Mouse (Mus musculus) erythroblast, adult 5-6 weeks (primary cell): ENCODE measurements around the gene Rap1a. TPM values are rescaled to one million over a fixed set of nuclear protein-coding genes. Genes with fewer than 3 reads are reported as not detected.

Experiments
- ATAC-seq: replicated peaks from 2 replicates; pipeline ENCODE4 v1.8.0; 2016; ENCODE audit warnings: moderate number of reproducible peaks, mild to moderate bottlenecking, moderate TSS enrichment, inconsistent platforms; ENCODE audit not compliant: poor library complexity, low FRiP score, severe bottlenecking
- total RNA-seq, 2 experiments: library from RNA; stranded (forward) in 1 of 2; stranded (reverse) in 1 of 2; fragments of 150-400 nt in 1 of 2; fragments of 200-764, 138-1000 nt in 1 of 2; gene quantifications; 2 replicates each; pipeline versions ENCODE4 v1.2.3 to v1.2.4; 2015 to 2017; ENCODE audit warnings: low replicate concordance in 2 of 2

The Rap1a gene
- total RNA-seq, 2 experiments from 2014 or later, result 77.8 to 99.3 TPM

GRCm38 (mm10) chr3:105807672-105808071, 6.5 kb upstream of the Rap1a start:
- peak; percentile 13 for ATAC-seq

GRCm38 (mm10) chr3:105806519-105807249, 5.5 kb upstream of the Rap1a start:
- no peak for ATAC-seq

GRCm38 (mm10) chr3:105803600-105803999, 2.5 kb upstream of the Rap1a start:
- no peak for ATAC-seq

- ATAC-seq, result peak; percentile 39
Observed at GRCm38 (mm10) chr3:105800675-105801190, 403 bp downstream of the Rap1a start.

GRCm38 (mm10) chr3:105800156-105800674, 921 bp downstream of the Rap1a start:
- no peak for ATAC-seq

DNA sequence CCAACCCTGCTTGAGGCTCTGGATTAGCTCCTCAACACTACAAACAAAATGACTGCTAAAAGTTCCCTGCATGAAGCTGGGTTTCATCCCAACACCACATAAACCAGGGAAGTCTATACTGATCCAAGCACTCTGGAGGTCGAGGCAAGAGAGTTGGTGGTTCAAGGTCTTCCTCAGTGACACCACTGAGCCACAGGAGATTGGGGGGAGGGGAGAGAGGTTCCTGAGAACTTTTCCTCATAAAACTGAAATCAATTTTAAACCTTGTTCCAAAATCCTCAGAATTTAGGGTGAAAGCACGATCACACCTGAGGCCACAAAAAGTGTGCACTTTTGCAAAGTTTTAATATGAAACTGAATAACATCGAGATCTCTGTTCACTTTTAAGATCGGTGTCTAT, 1.8 kb downstream of the Rap1a start:
- ATAC-seq, result no peak

DNA sequence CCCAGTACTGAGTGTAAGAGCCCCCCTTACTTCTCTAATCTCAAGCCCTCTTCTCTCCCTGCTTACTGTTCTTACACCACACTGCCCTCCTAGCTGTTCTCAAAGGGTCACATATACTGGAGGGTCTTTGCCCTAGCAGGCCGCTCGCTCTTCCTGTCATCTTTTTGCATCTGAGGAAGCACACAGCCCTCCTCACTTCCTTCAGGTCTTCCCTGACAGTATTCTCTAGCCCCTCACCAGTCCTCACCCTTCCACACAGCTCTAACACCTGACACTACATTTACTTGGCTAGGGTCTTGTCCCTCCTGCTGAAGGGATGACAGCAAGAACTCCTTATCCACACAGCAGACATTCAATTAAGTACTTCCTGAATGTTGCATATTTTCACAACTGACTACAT, 2.4 kb downstream of the Rap1a start:
- no peak for ATAC-seq

DNA sequence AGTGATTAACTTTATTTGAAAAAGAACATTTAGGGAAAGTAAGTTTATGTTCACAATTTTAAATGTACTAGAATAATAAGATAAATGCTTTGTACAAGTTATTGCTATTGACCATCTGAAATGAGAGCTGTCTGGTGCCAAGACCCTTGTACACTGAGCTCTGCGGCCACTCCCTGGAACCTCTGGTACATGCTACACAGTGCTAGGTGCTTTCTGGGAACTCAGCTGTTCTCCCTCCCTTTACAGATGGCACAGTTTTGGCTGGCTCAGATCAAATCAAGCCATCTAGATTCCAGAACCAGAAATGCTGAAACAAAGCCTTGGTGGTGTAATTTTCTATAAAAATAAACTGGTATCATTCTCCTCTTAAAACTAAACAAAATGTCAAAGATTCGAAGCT, 3.7 kb downstream of the Rap1a start:
- no peak for ATAC-seq

DNA sequence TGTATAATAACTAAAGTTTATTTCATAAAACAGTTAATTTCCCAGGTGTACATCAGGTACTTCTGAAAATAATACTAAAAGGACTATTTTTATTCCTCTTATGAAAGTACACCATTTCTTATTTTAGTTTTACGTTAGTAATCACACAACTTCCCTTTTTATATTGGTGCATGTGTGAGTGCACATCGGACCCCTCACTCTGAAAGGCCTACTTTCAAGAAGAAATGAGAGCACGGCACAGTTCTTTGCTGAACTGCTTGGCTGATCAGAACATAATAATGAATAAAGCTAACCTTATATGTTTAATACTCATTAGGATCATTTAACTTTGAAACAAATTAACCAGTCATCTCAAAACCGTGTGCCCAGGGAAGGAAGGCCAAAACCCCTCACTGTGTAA, 4.4 kb downstream of the Rap1a start:
- ATAC-seq, result no peak

DNA sequence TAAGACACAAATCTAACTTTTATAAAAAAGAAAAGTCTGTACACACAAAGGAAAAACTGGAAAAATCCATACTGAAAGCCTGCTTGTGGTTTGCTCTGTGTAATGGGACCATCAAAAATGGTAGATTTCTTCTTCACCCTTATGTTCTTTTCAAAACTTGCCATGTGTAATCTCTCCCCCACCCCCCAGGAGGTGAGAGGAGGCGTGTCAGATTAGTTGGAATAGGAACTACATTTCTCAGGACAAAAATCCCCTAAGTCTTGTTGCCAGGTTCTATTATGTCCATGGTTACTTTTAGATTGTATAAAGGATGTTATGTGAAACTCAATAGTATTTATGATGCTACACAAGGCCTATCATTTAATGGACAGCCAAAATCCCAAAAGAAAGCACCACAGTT, 6.8 kb downstream of the Rap1a start:
- no peak for ATAC-seq

DNA sequence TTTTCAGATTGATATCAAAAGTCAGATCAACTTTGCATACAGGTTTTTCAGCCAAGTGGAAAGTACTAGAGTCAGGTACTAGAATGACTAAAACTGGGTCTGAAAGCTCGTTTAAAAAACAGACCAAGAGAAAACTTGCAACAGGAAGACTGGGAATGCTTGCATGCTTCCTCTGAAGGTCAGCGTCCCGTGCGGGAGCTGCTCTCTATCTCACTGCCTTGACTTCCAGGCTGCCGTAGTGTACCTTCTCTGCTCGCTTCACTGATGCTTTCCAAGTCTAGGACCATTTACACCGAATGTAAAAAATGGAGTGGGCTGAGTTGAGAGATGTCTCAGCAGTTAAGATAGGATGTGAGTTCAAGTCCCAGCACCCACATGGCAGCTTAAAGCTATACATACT, 8.8 kb downstream of the Rap1a start:
- ATAC-seq, result no peak

DNA sequence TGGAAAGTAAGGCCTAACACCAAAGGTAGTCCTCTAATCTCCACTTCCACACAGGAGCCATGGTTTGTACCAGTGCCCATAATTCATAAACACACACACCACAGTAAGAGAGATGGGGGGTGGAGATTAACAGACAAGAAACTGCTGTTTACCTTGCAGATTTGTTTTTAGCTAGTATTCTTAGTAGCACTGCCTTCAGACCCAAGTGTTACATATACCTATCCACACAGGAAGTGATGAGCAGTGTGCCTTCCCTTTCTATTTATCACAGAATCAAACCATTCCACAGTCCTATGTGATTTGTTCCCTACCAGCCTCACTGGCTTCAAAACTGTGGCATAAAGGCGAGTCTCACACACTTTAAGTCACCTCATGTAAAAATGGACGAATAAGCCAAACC, 10.0 kb downstream of the Rap1a start:
- ATAC-seq, result no peak

- no peak for ATAC-seq
Observed at GRCm38 (mm10) chr3:105790338-105790737, 10.8 kb downstream of the Rap1a start.

GRCm38 (mm10) chr3:105789776-105790175, 11.4 kb downstream of the Rap1a start:
- no peak for ATAC-seq

GRCm38 (mm10) chr3:105787328-105787727, 13.8 kb downstream of the Rap1a start:
- ATAC-seq, result no peak

- ATAC-seq, result peak; percentile 76; the same call in 1 of the 2 replicates
Observed at GRCm38 (mm10) chr3:105785865-105786264, 15.3 kb downstream of the Rap1a start.

GRCm38 (mm10) chr3:105783809-105784208, 17.3 kb downstream of the Rap1a start:
- ATAC-seq, result no peak

DNA sequence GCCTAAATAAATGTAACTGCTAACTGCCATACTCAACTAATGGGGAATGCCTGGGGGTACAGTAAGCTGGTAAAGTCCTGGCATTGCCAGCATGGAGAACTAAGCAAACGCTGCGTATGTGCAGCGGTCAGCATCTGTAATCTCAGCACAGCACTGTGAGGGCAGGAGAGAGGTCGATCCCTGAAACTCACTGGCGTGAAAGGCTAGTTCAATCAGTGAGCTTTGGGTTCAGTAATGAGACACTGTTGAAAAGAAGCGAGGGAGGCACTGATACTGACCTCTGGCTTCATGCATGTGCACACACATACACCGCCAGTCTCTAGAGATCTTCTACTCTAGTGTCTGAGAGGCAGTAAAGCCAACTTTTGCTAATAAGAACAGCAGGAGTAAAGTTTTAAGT, 18.7 kb downstream of the Rap1a start:
- ATAC-seq, result no peak

- ATAC-seq, result no peak
Observed at GRCm38 (mm10) chr3:105777997-105778396, 23.1 kb downstream of the Rap1a start.

DNA sequence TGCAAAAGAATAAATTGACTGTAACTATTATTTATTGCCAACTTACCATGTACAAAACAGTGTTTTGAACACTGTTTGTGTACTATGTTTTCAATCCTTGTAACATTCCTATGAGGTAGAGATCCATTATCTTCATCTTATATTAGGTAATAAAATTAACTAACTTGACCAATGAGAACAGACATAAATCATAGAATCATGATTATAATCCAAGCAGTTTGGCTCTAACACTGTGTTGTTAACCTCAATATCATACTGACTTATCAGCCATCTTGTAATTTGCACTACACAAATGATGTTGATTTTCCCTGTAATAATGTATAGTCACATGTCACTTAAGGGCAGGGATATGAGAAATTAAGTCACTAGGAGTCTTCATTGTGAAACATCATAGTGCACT, 26.6 kb downstream of the Rap1a start:
- ATAC-seq, result no peak

- peak; percentile 79 for ATAC-seq
Observed at GRCm38 (mm10) chr3:105771534-105771933, 29.6 kb downstream of the Rap1a start.

- no peak for ATAC-seq
Observed at GRCm38 (mm10) chr3:105770836-105771235, 30.3 kb downstream of the Rap1a start.
